In the genomic region with DNA sequence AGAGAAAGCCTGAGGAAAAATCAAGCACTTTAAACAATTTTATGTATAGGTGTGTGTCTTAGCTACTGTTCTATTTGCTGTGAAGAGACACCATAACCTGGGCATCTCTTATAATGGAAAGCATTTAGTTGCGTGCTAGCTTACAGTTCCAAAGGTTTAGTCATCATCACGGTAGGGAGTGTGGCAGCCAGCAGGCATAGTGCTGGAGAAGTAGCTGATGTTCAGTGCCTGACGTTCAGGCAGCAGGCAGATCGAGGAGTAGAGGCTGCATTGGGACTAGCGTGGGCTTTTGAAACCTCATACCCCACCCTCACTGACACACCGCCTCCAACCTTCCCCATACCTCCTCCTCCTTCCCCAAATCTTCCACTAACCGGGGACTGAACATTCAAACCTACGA, we compare ENCODE assay signal across 17 mouse cellular contexts.
"Had no signal": no experiment of that assay in that cellular context is flagged by ENCODE, and none has a peak within 500 bp of the region (broad histone marks: within the 10 kb centered on the region; RNA-seq: fewer than 3 reads in every experiment).

No protein-coding gene starts in this region.

- H3K9ac ChIP-seq: neural tube, embryonic 12.5 days; neural tube, embryonic 13.5 days; neural tube, embryonic 15.5 days; stomach, embryonic 15.5 days had no signal

- H3K27ac ChIP-seq: neural tube, embryonic 12.5 days; neural tube, embryonic 13.5 days; neural tube, embryonic 15.5 days; stomach, embryonic 15.5 days; stomach, postnatal 0 days had no signal

- H3K36me3 ChIP-seq: neural tube, embryonic 12.5 days; neural tube, embryonic 13.5 days; neural tube, embryonic 15.5 days; stomach, embryonic 15.5 days had no signal

- H3K9me3 ChIP-seq: neural tube, embryonic 12.5 days; neural tube, embryonic 13.5 days; neural tube, embryonic 15.5 days; stomach, embryonic 15.5 days had no signal

- DNase-seq: retina, postnatal 1 day; right cerebral cortex, adult 18-20 months; right cerebral cortex, postnatal 14 days; right cerebral cortex, postnatal 25 days; right cerebral cortex, postnatal 4 days; spleen, adult 18-20 months; thymus, adult 18-20 months; thymus, adult 2 months; thymus, postnatal 14 days; thymus, postnatal 25 days; thymus, postnatal 36 days; thymus, postnatal 4 days had no signal

- H3K4me1 ChIP-seq: neural tube, embryonic 12.5 days; neural tube, embryonic 13.5 days; neural tube, embryonic 15.5 days; stomach, embryonic 15.5 days had no signal

- H3K4me2 ChIP-seq: neural tube, embryonic 12.5 days; neural tube, embryonic 13.5 days; neural tube, embryonic 15.5 days; stomach, embryonic 15.5 days had no signal

- H3K4me3 ChIP-seq: neural tube, embryonic 12.5 days; neural tube, embryonic 13.5 days; neural tube, embryonic 15.5 days; stomach, embryonic 15.5 days had no signal

- H3K27me3 ChIP-seq: neural tube, embryonic 12.5 days; neural tube, embryonic 13.5 days; neural tube, embryonic 15.5 days; stomach, embryonic 15.5 days had no signal
